Mouse (Mus musculus): ENCODE measurements around the gene Jaml. TPM values are rescaled to one million over a fixed set of nuclear protein-coding genes. Genes with fewer than 3 reads are reported as not detected.

The Jaml gene
- total and polyA plus RNA-seq, 3 experiments, result not detected

DNA sequence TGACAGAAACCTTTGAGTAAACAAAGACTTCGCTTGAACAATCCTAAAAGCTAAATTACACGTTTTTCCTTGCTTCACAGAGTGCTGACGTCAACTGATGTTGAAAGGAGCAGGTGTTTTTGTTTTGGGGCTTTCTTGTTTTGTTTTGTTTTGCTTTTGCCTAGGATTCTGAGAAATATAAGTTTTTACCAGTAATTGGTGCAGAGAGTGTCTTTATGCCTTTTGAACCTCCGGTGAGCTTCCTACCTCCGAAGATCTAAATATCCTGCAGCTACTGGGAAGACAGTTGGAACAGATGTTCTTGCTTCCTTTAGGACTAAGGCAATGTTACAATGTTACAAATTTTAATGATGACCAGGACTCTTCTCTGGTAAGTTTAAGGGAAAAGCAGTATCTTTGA lies 39.5 kb upstream of the Jaml start, which contains the start of gene Mpzl2:
Gene Mpzl2 (plus strand): TSS at position 301 of the 400 bp plus-strand sequence.
- Histone ChIP-seq H3K4me1 (ENCODE audit: control insufficient read depth in 1 of 2, insufficient read depth in 2 of 2, low read length in 2 of 2) (peaks cover 2 to 23% of the 10 kb centered on the region in 2 experiments), H3K79me2 (ENCODE audit: control insufficient read depth, insufficient read depth, low read length, poor library complexity) (no peaks in the 10 kb centered on the region)
- no peak for TF ChIP-seq MXI1 (IDR thresholded peaks at IDR 0.05; ENCODE audit: low read depth, low read length)
- no peak for TF ChIP-seq RAD21 (IDR thresholded peaks at IDR 0.05; ENCODE audit: low read depth, low read length)
- TF ChIP-seq RCOR1 (IDR thresholded peaks at IDR 0.05; ENCODE audit: low read depth, low read length), result no peak
- TF ChIP-seq CTCF (IDR thresholded peaks at IDR 0.05 in 2 of 3, conservative IDR thresholded peaks at IDR 0.05 in 1 of 3; ENCODE audit: control insufficient read depth in 1 of 3, insufficient read depth in 1 of 3, low read depth in 2 of 3, low read length in 3 of 3, poor library complexity in 1 of 3, severe bottlenecking in 1 of 3), result no peak
- no peak for TF ChIP-seq E2F4 (IDR thresholded peaks at IDR 0.05; ENCODE audit: borderline replicate concordance, low read depth, low read length)
- no peak for TF ChIP-seq CHD1 (IDR thresholded peaks at IDR 0.05; ENCODE audit: low read depth, low read length)

DNA sequence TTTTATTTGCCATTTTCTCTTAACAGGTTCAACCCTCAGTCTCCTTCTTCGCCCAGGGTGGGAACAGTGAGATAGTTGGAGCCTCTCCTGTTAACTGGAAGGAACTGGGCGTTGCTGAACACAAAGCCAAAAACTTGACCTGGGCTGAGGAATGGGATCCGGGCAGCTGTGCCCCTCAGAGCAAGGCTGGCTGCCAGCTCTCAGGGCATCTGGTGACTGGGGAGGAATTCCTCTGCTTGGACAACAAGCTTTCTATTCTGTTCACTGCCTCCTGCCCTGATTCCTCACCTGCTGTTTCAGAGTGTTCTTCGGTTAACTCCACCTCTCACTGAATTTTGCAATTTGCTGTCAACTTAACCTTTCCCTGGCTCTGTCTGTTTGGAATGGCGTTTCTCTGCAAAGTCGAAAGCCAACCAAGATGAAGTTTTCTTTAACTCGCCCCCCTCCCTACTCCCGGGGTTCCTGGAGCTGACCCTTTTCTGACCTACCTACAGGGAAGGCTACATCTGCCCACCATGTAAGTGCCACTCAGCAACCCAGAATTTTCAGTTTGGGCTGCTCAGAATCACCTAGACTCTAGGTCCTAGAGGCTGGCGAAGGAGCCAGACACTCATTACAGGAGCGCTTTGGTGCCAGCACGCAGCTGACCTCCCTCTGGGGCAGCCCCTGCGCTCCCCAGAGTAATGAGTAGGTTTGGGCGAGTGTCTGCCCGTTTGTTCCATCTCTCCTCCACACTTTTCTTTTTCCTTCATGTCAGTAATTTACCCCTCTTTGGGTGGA lies 38.7 kb upstream of the Jaml start:
- H3K4me3 ChIP-seq (ENCODE audit: control insufficient read depth in 1 of 2, insufficient read depth in 1 of 2, low read depth in 2 of 2, low read length in 2 of 2), result peak overlapping the region; percentile 40 to 53
- DNase-seq (ENCODE audit: low read depth, low spot score), result peak; percentile 20
- peaks cover 2 to 23% of the 10 kb centered on the region in 2 experiments for H3K4me1 ChIP-seq (ENCODE audit: control insufficient read depth in 1 of 2, insufficient read depth in 2 of 2, low read length in 2 of 2)
- TF ChIP-seq MAX (IDR thresholded peaks at IDR 0.05; ENCODE audit: low read length), result no peak
- no peak for TF ChIP-seq MEF2A (IDR thresholded peaks at IDR 0.05; ENCODE audit: extremely low read depth, insufficient replicate concordance, low read depth, low read length, poor library complexity, severe bottlenecking)
- TF ChIP-seq NRF1 (IDR thresholded peaks at IDR 0.05; ENCODE audit: insufficient read depth, low read depth, low read length, poor library complexity, severe bottlenecking), result no peak
- TF ChIP-seq GABPA (IDR thresholded peaks at IDR 0.05; ENCODE audit: low read depth, low read length), result no peak
- no peaks in the 10 kb centered on the region for H3K9me3 ChIP-seq (replicated peaks; ENCODE audit: insufficient read depth, low read length)
- H3K27ac ChIP-seq (ENCODE audit: control insufficient read depth, low read depth, low read length), result peak overlapping the region; percentile 72
- no peaks in the 10 kb centered on the region for H3K79me2 ChIP-seq (ENCODE audit: control insufficient read depth, insufficient read depth, low read length, poor library complexity)
- peak overlapping the region; percentile 64 for H3K9ac ChIP-seq (ENCODE audit: control insufficient read depth, low read depth, low read length, poor library complexity, severe bottlenecking)
- H3K27me3 ChIP-seq (ENCODE audit: control insufficient read depth in 1 of 2, insufficient read depth in 2 of 2, low read length in 2 of 2), result peaks cover 5 to 14% of the 10 kb centered on the region in 2 experiments; a peak in 3 of 4 replicates
- H3K36me3 ChIP-seq (ENCODE audit: control insufficient read depth in 1 of 2, insufficient read depth in 2 of 2, low read length in 2 of 2), result peaks cover 0 to 17% of the 10 kb centered on the region in 2 experiments; a peak in 2 of 4 replicates

More for the DNA sequence above, 39.5 kb upstream of the Jaml start, which contains the start of gene Mpzl2:
- H3K4me3 ChIP-seq (ENCODE audit: control insufficient read depth in 1 of 2, insufficient read depth in 1 of 2, low read depth in 2 of 2, low read length in 2 of 2), result peak within 1 kb of the TSS; percentile 40 to 53
- peak within 1 kb of the TSS; percentile 64 for H3K9ac ChIP-seq (ENCODE audit: control insufficient read depth, low read depth, low read length, poor library complexity, severe bottlenecking)
- H3K27ac ChIP-seq (ENCODE audit: control insufficient read depth, low read depth, low read length), result peak within 1 kb of the TSS; percentile 72
- peaks cover 0 to 17% of the 10 kb centered on the region in 2 experiments; a peak in 2 of 4 replicates for H3K36me3 ChIP-seq (ENCODE audit: control insufficient read depth in 1 of 2, insufficient read depth in 2 of 2, low read length in 2 of 2)
- H3K27me3 ChIP-seq (ENCODE audit: control insufficient read depth in 1 of 2, insufficient read depth in 2 of 2, low read length in 2 of 2), result peaks cover 7 to 14% of the 10 kb centered on the region in 2 experiments
- no peaks in the 10 kb centered on the region for H3K9me3 ChIP-seq (replicated peaks; ENCODE audit: insufficient read depth, low read length)
- DNase-seq (ENCODE audit: low read depth, low spot score), result no peak
